Mouse (Mus musculus): ENCODE measurements around the gene Lrrc10b.

Gene Lrrc10b

GRCm38 (mm10) chr19:10456752-10457483, at the start of gene Lrrc10b:
Lrrc10b (minus strand) TSS chr19:10457473.
- peak; percentile 14 to 30 for DNase-seq (ENCODE audit: low spot score in 2 of 2)

GRCm38 (mm10) chr19:10502571-10502970, 45.3 kb upstream of the Lrrc10b start:
- peak in 1 of 2 experiments; percentile 17 for DNase-seq (ENCODE audit: low spot score in 2 of 2)

DNA sequence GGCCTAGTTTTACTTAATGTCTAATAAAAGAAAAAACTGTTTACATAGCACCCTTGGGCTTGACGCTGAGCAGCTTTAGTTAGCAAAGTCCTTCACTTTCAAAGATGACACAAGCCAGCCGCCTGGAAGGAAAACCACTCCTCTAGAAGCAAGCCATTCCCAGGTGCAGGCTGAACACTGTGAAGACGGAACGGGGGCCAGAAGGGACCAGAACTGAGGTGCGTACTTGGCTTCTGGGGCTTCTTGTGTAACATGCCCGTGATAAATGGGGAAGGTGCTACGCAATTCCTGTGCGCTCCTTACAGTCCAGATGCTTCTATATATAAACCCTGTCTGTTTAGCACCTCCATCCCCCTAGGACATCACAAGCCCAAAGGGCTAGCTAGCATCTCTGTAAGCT, 43.3 kb upstream of the Lrrc10b start:
- DNase-seq (ENCODE audit: low spot score in 2 of 2) = no peak

- DNase-seq (ENCODE audit: low spot score in 2 of 2) = no peak
These were observed 40.4 kb upstream of the Lrrc10b start for GRCm38 (mm10) chr19:10497512-10498160.

GRCm38 (mm10) chr19:10496976-10497375, 39.7 kb upstream of the Lrrc10b start:
- DNase-seq (ENCODE audit: low spot score in 2 of 2) = no peak

DNA sequence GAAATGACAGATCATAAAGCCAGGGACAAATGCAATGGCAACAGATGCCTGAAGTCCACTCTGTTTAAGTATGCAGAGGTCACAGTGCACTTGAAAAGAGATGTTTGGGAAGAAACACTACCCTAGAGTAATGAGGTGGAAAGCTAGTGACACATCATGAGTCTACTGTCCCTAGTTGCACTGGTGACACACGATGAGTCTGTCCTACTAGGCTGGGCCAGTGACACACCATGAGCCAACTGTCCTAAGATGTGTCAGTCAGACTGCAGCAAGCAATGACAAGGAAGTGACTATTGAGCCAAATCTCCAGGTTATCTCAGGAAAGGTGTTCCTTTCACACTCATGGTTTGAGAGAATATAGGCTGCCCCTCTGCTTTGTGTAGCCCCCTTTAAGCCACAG, 38.4 kb upstream of the Lrrc10b start:
- no peak for DNase-seq (ENCODE audit: low spot score in 2 of 2)

- peak; percentile 9 to 16 for DNase-seq (ENCODE audit: low spot score in 2 of 2)
These were observed 29.0 kb upstream of the Lrrc10b start for GRCm38 (mm10) chr19:10486264-10486738.

DNA sequence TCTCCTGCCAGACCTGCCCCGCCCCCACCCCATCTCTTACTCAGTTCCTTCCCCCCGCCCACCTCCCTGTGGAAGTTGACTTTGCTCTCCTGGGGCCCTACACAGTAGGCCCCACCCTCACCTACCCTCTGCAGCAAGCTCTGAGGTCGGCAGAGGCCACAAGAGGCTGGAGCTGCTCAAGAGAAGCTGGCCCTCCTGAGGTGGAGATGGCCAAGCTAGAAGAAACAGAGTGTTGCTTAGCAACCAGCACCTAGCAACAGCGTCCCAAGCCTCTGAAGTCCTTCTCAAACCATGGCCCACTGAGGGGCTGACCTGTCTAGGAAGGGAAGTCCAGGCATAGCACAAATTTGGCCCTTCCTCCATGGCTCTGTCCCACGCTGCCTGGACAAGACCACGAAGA, 25.4 kb upstream of the Lrrc10b start, which contains the start of gene Ppp1r32:
Gene Ppp1r32 (minus strand): TSS at position 226 of the 400 bp plus-strand sequence.
- no peak for DNase-seq (ENCODE audit: low spot score in 2 of 2)

GRCm38 (mm10) chr19:10479541-10479940, 22.3 kb upstream of the Lrrc10b start:
- no peak for DNase-seq (ENCODE audit: low spot score in 2 of 2)

DNA sequence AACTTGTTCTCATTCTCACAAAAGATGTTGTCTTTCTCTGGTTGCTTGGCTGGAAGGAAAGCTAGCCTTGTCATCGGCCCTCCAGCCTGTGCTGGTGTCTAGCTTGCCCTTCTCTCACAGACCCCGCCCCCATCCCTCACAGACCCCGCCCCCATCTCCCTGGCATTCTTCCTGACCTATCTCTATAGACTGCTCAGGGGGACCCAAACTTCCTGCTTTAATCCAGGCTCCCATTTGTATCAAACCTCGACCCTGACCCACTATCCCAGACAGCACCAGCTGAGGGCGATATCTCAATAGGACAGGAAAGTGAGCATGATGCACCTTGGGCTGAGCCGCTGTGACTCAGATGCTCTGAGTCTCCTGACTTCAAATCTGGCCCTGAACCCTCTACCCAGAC, 16.5 kb upstream of the Lrrc10b start:
- DNase-seq (ENCODE audit: low spot score in 2 of 2) = no peak

DNA sequence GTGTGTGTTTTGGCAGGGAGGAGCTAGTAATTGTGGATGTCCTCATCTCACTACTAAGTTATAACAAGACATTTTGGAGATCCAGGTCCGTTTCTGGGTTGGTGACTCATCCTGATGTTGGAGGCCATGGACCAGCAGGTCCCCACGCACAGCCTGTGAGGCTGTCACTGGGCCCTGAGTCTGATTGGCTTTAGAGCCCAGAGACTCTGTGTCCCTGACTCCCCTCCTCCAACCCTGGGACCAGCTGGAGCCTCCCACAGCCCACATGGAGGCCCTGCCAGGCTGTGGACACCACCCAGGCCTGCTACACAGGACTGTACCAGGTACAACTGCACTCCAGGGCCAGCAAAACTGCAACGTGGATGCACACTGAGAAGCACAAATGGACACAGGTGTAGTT, 15.7 kb upstream of the Lrrc10b start:
- DNase-seq (ENCODE audit: low spot score in 2 of 2) = no peak

DNA sequence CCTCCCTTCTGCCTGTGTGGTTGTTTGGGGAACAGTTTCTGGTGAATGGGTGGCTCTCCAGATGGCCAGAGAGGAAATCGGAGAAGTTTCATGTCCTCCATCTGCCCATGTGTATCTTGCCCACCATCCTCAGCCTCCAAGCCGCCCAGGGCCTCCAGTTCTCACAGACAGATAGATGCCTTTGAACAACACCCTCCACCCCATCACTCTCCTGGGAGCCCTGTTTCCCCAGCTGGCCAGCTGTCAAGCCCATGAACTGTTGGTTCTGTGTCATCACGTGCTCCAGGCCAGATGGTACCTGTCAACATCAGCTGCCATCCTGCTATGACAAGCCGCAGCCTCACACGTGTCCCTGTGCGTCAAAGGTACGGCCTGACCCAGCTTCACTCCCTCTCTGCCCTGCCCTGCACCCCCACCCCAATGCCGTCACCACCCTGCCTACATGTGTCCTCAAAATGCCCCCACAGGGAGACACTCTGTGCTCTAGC, 11.9 kb upstream of the Lrrc10b start:
- DNase-seq (ENCODE audit: low spot score in 2 of 2) = peak in 1 of 2 experiments; percentile 5

DNA sequence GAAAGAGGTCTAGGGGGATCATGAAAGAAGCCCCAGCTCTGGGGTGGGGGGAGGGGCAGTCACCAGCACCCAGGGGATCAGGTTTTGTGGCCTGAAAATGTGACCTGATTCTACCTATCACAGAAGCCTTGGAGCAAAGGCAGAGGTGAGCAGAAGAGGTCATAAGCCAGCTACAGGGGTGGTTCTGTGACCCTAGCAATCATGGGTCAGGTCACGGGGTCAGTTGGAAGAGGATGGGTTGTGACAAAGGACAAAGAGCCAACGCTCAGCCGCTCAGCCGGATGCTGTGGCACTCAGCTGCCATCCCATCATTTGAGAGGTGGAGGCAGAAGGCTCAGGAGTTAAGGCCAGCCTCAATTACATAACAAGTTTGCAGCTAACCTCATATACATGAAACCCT, 7.2 kb upstream of the Lrrc10b start:
- no peak for DNase-seq (ENCODE audit: low spot score in 2 of 2)

GRCm38 (mm10) chr19:10461584-10461983, 4.3 kb upstream of the Lrrc10b start:
- DNase-seq (ENCODE audit: low spot score in 2 of 2) = no peak

GRCm38 (mm10) chr19:10459907-10460306, 2.6 kb upstream of the Lrrc10b start:
- no peak for DNase-seq (ENCODE audit: low spot score in 2 of 2)

- DNase-seq (ENCODE audit: low spot score in 2 of 2) = no peak
These were observed 823 bp upstream of the Lrrc10b start for GRCm38 (mm10) chr19:10458096-10458495.

- peak; percentile 14 to 20 for DNase-seq (ENCODE audit: low spot score in 2 of 2)
These were observed 169 bp upstream of the Lrrc10b start for GRCm38 (mm10) chr19:10457484-10457800.

- DNase-seq (ENCODE audit: low spot score in 2 of 2) = no peak
These were observed 1.9 kb downstream of the Lrrc10b start for GRCm38 (mm10) chr19:10455437-10455806.

DNA sequence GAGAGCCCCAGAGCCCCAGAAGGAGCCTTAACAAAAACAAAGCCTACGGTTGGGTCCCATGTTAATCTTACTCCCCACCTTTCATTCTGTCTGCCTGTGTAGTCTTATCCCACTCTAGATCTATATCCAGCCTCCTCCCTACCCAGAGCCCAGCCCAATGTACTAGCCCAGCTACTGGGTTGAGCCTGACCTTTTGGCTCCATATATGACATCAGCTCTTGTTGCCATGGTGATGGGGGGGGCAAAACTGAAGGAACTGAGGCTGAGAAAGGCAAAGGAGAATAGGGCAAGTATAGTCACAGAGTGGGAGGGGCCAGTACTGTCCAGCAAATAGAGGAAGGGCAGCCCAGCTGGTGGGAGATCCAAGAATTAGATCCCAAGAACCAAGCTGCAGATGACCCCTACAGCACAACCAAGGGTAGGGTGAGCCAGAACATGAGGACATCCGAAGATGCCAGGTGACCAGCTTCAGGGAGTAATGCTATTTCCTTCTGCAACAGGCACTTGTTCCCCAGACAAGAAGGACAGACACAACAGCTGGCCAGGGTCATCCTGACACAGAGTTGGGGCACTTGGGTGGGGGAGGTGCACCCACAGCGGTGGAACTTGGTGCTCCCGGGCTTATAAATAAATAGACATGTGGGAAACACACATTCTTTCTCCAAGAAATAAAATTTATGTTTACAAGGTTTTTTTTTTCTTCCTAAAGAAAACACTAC, 2.4 kb downstream of the Lrrc10b start:
- no peak for DNase-seq (ENCODE audit: low spot score in 2 of 2)

DNA sequence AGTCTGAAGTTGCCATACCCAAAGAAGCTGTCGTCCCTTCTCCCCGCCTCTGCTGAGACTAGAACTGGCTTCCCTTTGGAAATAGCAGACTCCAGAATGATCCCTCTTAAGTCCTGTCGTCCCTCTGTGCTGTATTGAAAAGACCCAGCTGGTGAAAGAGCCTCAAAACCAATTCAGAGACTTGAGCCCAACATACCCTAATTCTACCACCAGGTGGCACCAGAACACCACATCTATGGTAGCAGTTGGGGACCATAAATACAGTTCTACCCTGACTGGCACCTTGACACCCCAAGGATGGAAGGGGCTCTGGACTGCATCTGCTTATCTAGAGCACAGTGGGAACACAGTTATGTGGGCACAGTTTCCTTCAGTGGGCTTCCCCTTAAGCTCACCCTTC, 7.6 kb downstream of the Lrrc10b start:
- DNase-seq (ENCODE audit: low spot score in 2 of 2) = peak; percentile 37 to 44

GRCm38 (mm10) chr19:10449190-10449589, 8.1 kb downstream of the Lrrc10b start:
- no peak for DNase-seq (ENCODE audit: low spot score in 2 of 2)

DNA sequence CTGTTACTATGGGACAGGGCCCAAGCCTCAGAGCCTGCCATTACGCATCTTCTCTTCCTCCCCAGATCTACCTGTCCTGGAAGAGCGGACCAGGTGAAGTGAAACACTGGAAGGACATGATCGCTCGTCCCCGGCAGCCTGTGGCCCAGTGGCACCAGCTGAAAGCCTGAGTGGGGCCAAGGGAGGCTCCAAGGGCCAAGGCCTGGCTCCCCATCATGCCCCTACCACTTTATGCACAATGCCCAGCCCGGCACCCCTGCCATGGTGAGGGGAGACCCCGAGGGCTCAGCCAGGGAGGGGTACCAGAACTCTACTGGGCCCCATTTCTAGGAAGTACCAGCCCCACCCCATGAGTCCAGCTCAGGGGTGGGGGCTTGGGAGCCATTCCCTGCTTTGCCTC, 9.0 kb downstream of the Lrrc10b start:
- no peak for DNase-seq (ENCODE audit: low spot score in 2 of 2)

Measured in spleen, postnatal 36 days (tissue).